Mouse (Mus musculus) hindbrain, embryonic 10.5 days (tissue): ENCODE measurements around the gene 1110002E22Rik. TPM values are rescaled to one million over a fixed set of nuclear protein-coding genes. Genes with fewer than 3 reads are reported as not detected.

Source experiments
- DNase-seq: peaks from one replicate; pipeline ENCODE4 v3.0.0-alpha.2; 2017; ENCODE audit warnings: low spot score
- H3K27ac ChIP-seq: fragments of 300-500 bp; sonication (generic); 2 replicates; pipeline ENCODE4 v1.5.1; 2016; ENCODE audit warnings: mild to moderate bottlenecking, moderate library complexity
- H3K27me3 ChIP-seq: fragments of 300-500 bp; sonication (generic); 2 replicates; pipeline ENCODE4 v1.6.1; 2016; ENCODE audit warnings: mild to moderate bottlenecking; ENCODE audit not compliant: poor library complexity, insufficient read depth, severe bottlenecking
- H3K36me3 ChIP-seq: fragments of 300-500 bp; sonication (generic); 2 replicates; pipeline ENCODE4 v1.6.1; 2016; ENCODE audit warnings: mild to moderate bottlenecking, moderate library complexity
- H3K4me1 ChIP-seq: fragments of 300-500 bp; sonication (generic); replicated peaks from 2 replicates; pipeline ENCODE4 v1.6.1; 2016; ENCODE audit warnings: mild to moderate bottlenecking
- H3K4me3 ChIP-seq: fragments of 300-500 bp; sonication (generic); 2 replicates; pipeline ENCODE4 v1.5.1; 2016; ENCODE audit warnings: mild to moderate bottlenecking, moderate library complexity
- H3K9me3 ChIP-seq: fragments of 300-500 bp; sonication (generic); 2 replicates; pipeline ENCODE4 v1.6.1; 2016; ENCODE audit warnings: mild to moderate bottlenecking, moderate library complexity
- WGBS: fragments of 180-500 bp; shearing (Covaris S2); methylation state at CpG from one replicate; pipeline ENCODE4 v1.1.7; 2016; 5-methylcytosine and 5-hydroxymethylcytosine counted together
- polyA plus RNA-seq: library from polyadenylated mRNA; unstranded; fragments of >200 nt; fragmentation: Nextera tagmentation; extraction: Ambion mirVana; gene quantifications from 2 replicates; pipeline ENCODE4 v1.2.1, GENCODE M21; 2016

The 1110002E22Rik gene
- polyA plus RNA-seq = 0.04 and 0.18 TPM in 2 replicates

DNA sequence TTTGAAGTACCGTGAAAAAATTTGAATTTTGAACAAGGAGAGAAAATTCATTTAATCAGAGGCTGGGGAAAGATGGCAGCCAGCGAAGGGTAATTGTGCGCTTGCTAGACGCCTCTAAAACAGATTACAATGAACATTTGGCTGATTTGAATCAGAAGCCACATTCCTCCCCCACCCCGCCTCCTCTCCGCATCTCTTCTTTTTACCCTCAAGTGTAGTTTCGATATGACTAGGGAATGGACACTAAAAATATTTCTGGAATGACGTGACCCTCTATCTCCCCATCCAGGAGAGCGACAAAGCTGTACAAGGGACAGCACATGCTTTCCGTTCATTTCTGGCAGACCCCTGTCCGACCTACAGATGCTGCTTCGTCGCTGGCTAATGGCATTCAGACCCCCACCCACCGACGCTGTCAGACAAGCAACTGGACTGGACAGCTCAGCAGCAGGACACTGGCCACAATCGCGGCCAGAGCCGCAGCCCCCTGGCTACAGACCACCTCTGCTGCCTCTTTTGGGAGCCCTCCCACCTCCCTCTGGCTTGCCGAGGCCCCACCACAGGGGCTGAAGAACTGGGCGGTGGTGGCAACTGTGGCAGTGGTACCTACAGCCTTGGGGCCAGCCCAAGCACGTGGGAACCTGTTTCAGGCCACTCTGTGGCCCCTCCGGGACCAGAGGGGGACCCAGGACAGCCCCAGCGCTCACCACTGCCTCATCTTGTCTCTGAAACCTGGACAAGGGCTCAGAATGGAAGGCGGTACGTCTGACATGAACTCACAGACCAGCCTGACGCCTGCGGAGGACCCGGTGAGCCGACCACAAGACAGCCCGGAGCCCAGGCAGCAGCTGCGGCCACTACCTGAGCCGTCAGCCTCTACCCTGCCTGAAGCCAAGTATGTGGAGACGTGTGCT is at the start of gene 1110002E22Rik:
1110002E22Rik (plus strand) TSS at position 321 of the 914 bp plus-strand sequence.
- H3K4me1 ChIP-seq = peaks cover 34% of the 10 kb centered on the region
- H3K27ac ChIP-seq = peak within 1 kb of the TSS; percentile 79
- no peak for DNase-seq
- WGBS = 72% methylated on average over 33 of the region's 33 CpGs
- no peaks in the 10 kb centered on the region for H3K36me3 ChIP-seq
- H3K9me3 ChIP-seq = no peaks in the 10 kb centered on the region
- peaks cover 15% of the 10 kb centered on the region; the same call in 1 of the 2 replicates for H3K27me3 ChIP-seq
- H3K4me3 ChIP-seq = 0 out of 2 replicates have a peak within 1 kb of the TSS, but pooled peaks have one; percentile 2

DNA sequence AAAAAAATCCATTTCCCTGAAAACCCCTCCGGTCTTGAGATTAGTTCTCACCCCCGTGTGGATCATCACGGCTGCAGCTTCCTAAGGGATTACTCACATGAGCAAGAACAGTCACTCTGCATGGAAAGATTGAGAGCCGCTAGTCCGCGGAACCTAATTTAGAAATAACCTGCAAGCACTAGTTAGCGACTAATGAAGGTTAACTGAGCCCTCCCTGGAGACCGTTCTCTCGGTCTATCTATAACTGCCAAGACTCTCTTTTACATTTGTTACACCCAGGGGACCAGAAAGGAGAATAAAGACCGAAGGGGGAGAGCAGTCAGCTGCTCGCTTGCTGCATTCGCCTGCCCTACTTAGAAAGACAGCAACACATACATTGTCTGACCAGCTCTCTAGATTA is 48.0 kb upstream of the 1110002E22Rik start:
- no peak overlapping the region for H3K4me3 ChIP-seq
- no peak for DNase-seq

DNA sequence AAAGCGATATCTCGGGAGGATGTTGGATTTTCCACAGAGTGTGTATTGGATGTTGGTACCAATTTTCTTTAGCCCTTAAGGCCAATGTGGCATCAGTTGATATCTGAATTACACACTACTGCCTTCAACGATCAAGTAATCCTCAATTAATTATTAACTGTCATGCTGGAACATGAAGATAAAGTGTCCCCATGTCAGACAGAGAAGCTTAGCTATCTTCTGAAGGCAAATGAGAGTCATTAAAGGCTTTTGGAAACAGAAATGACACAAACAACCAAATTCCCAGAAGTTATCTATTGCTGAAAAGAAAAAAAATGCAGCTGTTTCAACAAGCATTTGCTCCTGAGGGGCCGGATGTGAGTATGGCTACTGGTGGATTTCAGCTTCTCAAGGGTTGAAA is 42.8 kb upstream of the 1110002E22Rik start:
- no peak for DNase-seq
- Histone ChIP-seq H3K27ac (no peak overlapping the region), H3K4me1 (no peaks in the 10 kb centered on the region), H3K9me3 (peaks cover 8% of the 10 kb centered on the region; the same call in 1 of the 2 replicates), H3K27me3 (no peaks in the 10 kb centered on the region), H3K36me3 (no peaks in the 10 kb centered on the region), H3K4me3 (no peak overlapping the region)
- WGBS = 92% methylated on average over 4 of the region's 4 CpGs

More for the DNA sequence above, 48.0 kb upstream of the 1110002E22Rik start:
- no peaks in the 10 kb centered on the region for H3K27me3 ChIP-seq
- H3K27ac ChIP-seq = no peak overlapping the region
- peaks cover 8% of the 10 kb centered on the region; the same call in 1 of the 2 replicates for H3K9me3 ChIP-seq
- no peaks in the 10 kb centered on the region for H3K4me1 ChIP-seq
- 84% methylated on average over 12 of the region's 12 CpGs for WGBS
- no peaks in the 10 kb centered on the region for H3K36me3 ChIP-seq

DNA sequence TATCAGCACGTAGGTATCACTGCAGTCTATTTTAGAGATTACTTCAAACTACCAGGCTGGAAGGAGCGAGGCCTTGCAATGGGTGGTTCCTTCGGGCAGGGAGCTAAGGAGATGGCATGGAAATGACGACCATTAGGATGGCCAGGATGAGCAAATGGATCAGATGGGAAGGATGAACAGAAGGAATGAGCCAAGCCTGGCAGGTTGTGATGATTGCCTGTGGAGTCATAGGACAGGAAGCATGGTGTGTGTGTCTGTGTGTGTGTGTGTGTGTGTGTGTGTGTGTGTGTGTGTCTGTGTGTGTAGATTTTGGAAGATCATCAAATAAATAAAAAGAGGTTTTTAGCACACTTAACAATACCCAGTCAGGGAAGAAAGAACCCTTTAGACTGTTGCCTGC is 42.2 kb upstream of the 1110002E22Rik start:
- H3K27me3 ChIP-seq = no peaks in the 10 kb centered on the region
- peaks cover 8% of the 10 kb centered on the region; the same call in 1 of the 2 replicates for H3K9me3 ChIP-seq
- 84% methylated on average over 4 of the region's 4 CpGs for WGBS
- no peak overlapping the region for H3K27ac ChIP-seq
- H3K4me1 ChIP-seq = no peaks in the 10 kb centered on the region
- no peaks in the 10 kb centered on the region for H3K36me3 ChIP-seq
- no peak for DNase-seq
- no peak overlapping the region for H3K4me3 ChIP-seq

DNA sequence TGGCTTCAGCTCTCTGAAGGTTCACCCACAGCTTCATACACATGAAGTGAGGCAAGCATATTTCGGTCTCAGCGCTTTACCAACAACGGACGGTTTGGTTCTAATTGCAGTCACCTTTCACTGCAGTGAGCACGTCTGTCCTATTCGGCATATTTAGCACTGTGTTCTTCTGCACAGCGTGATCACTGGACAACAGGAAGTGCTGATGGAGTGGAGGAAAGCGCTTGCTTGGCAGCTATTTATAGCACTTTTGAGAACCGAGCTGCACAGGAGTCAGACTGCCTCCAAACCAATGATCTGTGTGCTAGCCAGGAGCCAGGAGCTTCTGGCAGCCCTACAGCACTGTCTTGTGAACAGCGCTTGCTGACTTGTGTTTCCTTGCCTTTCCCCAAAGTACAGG is 38.6 kb upstream of the 1110002E22Rik start:
- WGBS = 82% methylated on average over 10 of the region's 10 CpGs
- no peak overlapping the region for H3K4me3 ChIP-seq
- no peak overlapping the region for H3K27ac ChIP-seq
- H3K4me1 ChIP-seq = no peaks in the 10 kb centered on the region
- H3K9me3 ChIP-seq = no peaks in the 10 kb centered on the region
- no peak for DNase-seq
- H3K36me3 ChIP-seq = no peaks in the 10 kb centered on the region
- no peaks in the 10 kb centered on the region for H3K27me3 ChIP-seq

DNA sequence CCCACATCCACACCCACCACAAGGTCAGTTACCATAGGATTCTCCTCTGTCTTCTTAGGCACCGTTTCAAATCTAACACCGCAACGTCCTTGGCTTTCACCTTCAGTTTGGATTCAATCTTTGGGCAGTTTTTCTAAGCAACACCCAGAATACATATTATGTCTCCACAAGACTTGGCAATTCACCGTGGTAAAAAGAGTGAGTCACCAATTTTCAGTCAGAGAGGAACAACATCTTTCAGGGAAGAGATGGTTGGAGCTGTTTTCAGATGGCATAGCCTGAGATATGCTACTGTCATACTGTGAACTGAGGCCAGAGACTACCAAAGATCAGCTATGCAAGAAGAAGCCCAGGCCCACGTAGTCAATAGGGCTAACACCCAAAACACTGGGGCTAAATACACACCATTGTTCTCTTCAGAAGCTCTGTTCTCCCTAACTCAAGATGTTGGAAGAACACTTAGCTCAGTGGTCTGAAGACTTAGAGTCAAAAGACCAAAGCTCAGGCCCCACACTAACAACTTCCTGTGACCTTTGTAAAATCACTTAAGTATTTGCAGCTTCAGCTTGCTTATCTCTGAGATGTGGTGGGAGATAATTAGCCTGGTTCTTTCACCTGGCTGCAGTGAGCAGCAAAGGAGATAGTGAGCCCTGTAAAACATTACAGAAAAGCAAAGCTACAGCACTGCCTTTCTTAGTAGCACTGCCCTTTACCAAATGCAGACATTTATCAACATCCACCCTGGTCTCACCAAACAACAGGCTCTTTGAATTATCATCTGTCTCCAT is 37.1 kb upstream of the 1110002E22Rik start:
- Histone ChIP-seq H3K27ac (no peak overlapping the region), H3K4me1 (no peaks in the 10 kb centered on the region), H3K9me3 (no peaks in the 10 kb centered on the region), H3K36me3 (no peaks in the 10 kb centered on the region), H3K27me3 (no peaks in the 10 kb centered on the region), H3K4me3 (no peak overlapping the region)
- no peak for DNase-seq
- 84% methylated on average over 5 of the region's 5 CpGs for WGBS

DNA sequence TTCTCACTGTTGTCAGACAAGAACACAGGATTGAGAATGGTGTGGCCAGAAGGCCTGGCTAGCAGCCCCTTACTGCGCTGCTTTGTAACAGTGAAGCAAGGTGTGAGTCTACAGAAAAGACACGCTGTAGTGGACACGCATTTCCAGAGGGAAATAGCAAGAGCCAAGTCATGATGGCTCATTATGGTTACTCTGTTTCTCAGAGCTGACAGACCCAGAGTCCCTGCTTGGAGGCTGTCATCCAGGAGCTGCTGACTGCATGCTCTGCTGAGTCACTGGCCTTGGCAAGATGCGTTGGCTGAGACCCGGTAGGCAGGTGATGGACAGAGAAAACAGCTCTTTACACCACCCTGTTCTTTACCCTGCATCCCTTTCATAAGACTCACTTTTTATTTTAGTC is 35.5 kb upstream of the 1110002E22Rik start:
- no peak overlapping the region for H3K4me3 ChIP-seq
- no peaks in the 10 kb centered on the region for H3K27me3 ChIP-seq
- H3K9me3 ChIP-seq = no peaks in the 10 kb centered on the region
- WGBS = 91% methylated on average over 5 of the region's 5 CpGs
- no peak overlapping the region for H3K27ac ChIP-seq
- H3K36me3 ChIP-seq = no peaks in the 10 kb centered on the region
- DNase-seq = no peak
- no peaks in the 10 kb centered on the region for H3K4me1 ChIP-seq

DNA sequence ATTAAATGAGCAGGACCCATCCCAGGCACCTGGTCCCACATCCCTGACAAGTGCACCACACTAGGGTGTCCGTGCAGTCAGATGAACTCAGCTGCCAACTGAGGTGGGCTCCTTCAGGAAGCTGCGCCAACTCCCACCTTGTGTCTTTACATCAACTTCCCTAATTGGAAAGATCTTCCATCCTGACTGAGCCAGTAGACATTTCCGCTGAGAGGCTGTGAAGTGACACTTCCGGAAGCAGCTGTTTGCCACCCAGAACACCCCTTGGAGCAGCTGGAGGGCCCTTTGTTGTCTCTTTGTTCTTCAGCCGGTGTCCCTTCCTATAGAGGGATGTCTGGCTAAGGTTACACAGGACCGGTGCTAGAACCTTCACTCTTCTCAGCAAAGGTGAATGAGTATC is 34.3 kb upstream of the 1110002E22Rik start:
- 86% methylated on average over 6 of the region's 6 CpGs for WGBS
- no peak for DNase-seq
- Histone ChIP-seq H3K4me3 (no peak overlapping the region), H3K36me3 (no peaks in the 10 kb centered on the region), H3K27me3 (no peaks in the 10 kb centered on the region), H3K27ac (no peak overlapping the region), H3K4me1 (no peaks in the 10 kb centered on the region), H3K9me3 (no peaks in the 10 kb centered on the region)

DNA sequence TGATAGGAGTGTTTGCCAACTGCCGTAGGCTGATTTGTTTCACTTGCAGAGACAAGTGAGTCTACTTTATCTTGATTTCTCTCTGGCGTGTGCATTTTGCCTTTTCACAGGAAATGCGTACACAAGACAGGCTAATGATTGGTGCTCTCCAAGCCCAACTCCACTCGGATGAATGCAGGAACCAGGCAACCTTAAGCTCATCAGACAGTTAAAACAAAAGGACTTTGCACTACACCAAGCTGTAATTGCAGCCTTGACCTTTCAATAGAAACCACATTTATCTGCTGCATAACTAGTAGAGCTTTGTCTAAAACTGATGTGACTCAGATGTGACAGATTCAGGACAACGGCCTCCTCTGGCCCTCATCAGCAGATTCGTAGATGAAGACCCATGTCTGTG is 30.9 kb upstream of the 1110002E22Rik start:
- 88% methylated on average over 6 of the region's 6 CpGs for WGBS
- DNase-seq = no peak
- no peak overlapping the region for H3K27ac ChIP-seq

DNA sequence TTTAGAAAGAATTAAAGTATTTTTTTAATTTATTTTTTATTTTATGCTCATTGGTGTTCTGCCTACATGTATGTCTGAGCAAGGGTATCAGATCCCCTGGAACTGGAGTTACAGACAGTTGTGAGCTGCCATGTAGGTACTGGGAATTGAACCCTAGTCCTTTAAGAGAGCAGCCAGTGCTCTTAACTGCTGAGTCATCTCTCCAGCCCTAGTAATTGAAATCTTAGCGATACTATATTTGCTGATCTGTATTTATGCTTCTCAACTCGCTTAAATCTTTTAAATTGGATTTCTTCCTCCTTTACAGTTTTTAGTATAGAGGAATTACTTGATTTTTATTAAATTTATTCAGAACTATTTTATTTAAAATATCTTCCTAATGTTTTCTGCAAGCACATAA is 23.9 kb upstream of the 1110002E22Rik start:
- Histone ChIP-seq H3K4me1 (0 out of 2 replicates have a peak, but pooled peaks cover 2% of the 10 kb centered on the region), H3K9me3 (no peaks in the 10 kb centered on the region), H3K27ac (no peak overlapping the region), H3K36me3 (no peaks in the 10 kb centered on the region), H3K4me3 (no peak overlapping the region), H3K27me3 (no peaks in the 10 kb centered on the region)
- WGBS = 80% methylated on average over 2 of the region's 2 CpGs
- DNase-seq = no peak

More for the DNA sequence above, 30.9 kb upstream of the 1110002E22Rik start:
- no peak overlapping the region for H3K4me3 ChIP-seq
- no peaks in the 10 kb centered on the region for H3K27me3 ChIP-seq
- H3K9me3 ChIP-seq = no peaks in the 10 kb centered on the region
- H3K36me3 ChIP-seq = no peaks in the 10 kb centered on the region
- no peaks in the 10 kb centered on the region for H3K4me1 ChIP-seq

DNA sequence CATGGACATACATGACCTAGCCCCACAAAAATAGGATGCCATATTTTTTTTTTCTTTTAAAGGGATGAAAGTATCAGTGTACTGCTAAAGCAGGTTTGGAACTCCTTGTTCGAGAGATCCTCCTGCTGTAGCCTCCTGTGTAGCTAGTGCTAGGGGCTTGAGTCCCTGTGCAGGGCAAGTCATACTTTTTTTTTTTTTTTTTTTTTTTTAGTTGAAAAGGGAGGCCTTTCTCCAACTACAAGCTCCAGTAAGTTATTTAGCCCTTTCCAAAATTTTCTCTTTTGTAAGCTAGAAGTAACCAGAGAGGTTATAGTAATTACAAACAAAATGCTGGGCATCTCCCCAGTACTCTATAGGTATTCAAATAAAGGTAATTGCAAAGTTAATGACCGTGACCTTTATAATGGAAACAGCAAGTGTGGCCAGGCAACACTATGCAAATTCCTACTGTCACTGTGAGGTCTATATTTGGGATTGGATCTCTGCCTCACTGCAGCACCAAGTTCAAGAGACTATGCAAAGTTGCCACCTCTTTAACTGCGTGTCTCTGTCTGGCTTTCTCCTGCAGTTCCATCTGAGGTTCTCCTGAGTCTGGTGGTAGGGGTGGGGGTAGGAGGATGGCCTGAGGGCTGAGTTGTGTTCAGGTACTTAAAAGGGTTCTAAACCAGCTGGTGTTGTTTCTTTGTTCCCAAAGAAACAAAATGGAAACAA is 23.1 kb upstream of the 1110002E22Rik start:
- no peak for DNase-seq
- H3K9me3 ChIP-seq = no peaks in the 10 kb centered on the region
- H3K4me3 ChIP-seq = no peak overlapping the region
- H3K27me3 ChIP-seq = no peaks in the 10 kb centered on the region
- 0 out of 2 replicates have a peak, but pooled peaks cover 2% of the 10 kb centered on the region for H3K4me1 ChIP-seq
- no peak overlapping the region for H3K27ac ChIP-seq
- no peaks in the 10 kb centered on the region for H3K36me3 ChIP-seq
- 56% methylated on average over 3 of the region's 3 CpGs for WGBS

DNA sequence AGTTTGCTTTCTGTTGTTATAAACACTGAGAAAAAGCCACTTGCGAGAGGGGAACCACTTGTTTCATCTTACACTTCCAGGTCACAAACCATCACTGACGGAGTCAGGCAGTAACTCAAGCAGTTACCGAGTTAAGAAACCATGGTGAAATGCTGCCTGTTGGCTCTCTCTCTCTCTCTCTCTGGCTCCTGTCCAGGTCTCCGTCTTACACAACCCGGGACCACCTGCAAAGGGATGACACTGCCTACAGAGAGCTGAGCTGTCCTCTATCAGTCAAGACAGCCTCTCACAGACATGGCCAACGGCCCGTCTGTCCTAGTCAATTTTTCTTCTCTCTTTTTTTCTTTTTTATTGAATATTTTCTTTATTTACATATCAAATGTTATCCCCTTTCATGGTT is 21.5 kb upstream of the 1110002E22Rik start:
- no peaks in the 10 kb centered on the region for H3K36me3 ChIP-seq
- H3K4me3 ChIP-seq = no peak overlapping the region
- H3K4me1 ChIP-seq = 0 out of 2 replicates have a peak, but pooled peaks cover 2% of the 10 kb centered on the region
- DNase-seq = no peak
- 87% methylated on average over 7 of the region's 7 CpGs for WGBS
- H3K27ac ChIP-seq = no peak overlapping the region
- no peaks in the 10 kb centered on the region for H3K9me3 ChIP-seq
- no peaks in the 10 kb centered on the region for H3K27me3 ChIP-seq
